Mouse (Mus musculus) ES-Bruce4 (cell line): ENCODE data around the gene Socs3.
A peak's percentile ranks its signal among the peaks of the same experiment; 100 is the strongest.

Experiments
- CTCF ChIP-seq: IDR thresholded peaks from one replicate; pipeline ENCODE4 v1.8.1; 2011; ENCODE audit warnings: low read depth, low read length
- EP300 ChIP-seq: IDR thresholded peaks from 2 replicates; pipeline ENCODE4 v1.6.1; 2011; ENCODE audit warnings: low read depth, low read length; ENCODE audit not compliant: insufficient read depth
- POLR2A ChIP-seq: IDR thresholded peaks from one replicate; pipeline ENCODE4 v1.8.1; 2011; ENCODE audit warnings: low read length; ENCODE audit not compliant: insufficient read depth

GRCm38 (mm10) chr11:117969100-117969944 lies 525 bp downstream of the Socs3 start:
- TF ChIP-seq CTCF (no peak), POLR2A (peak; percentile 80), EP300 (peak; percentile 66)
